Mouse (Mus musculus): Measurements from ENCODE around the gene Hfe.
"Not testable (repeated sequence)": the region's sequence is repeated elsewhere in the genome, so short reads cannot be mapped to it uniquely, and the experiment has no call there.

Hfe gene

GRCm38 (mm10) chr13:23708654-23709053, 2.0 kb downstream of the Hfe start:
- DNase-seq: no peak

GRCm38 (mm10) chr13:23708041-23708440, 2.6 kb downstream of the Hfe start:
- DNase-seq: no peak

GRCm38 (mm10) chr13:23706771-23707170, 3.9 kb downstream of the Hfe start:
- no peak for DNase-seq

- no peak for DNase-seq
Observed at GRCm38 (mm10) chr13:23705751-23706356, 4.8 kb downstream of the Hfe start.

- DNase-seq: not testable (repeated sequence)
Observed at GRCm38 (mm10) chr13:23702801-23703200, 7.9 kb downstream of the Hfe start.

- DNase-seq: no peak
Observed at GRCm38 (mm10) chr13:23702220-23702619, 8.4 kb downstream of the Hfe start.

GRCm38 (mm10) chr13:23700786-23701520, 9.7 kb downstream of the Hfe start:
- peak; percentile 91 for DNase-seq

- DNase-seq: no peak
Observed at GRCm38 (mm10) chr13:23699767-23700166, 10.9 kb downstream of the Hfe start.

GRCm38 (mm10) chr13:23698996-23699395, 11.7 kb downstream of the Hfe start:
- DNase-seq: no peak

GRCm38 (mm10) chr13:23698300-23698693, 12.4 kb downstream of the Hfe start, which contains the start of gene Hist1h4c:
Hist1h4c (minus strand) TSS chr13:23698454.
- DNase-seq: peak; percentile 99

GRCm38 (mm10) chr13:23697491-23698299, 13.0 kb downstream of the Hfe start:
- peak; percentile 71 for DNase-seq

GRCm38 (mm10) chr13:23696061-23696474, 14.6 kb downstream of the Hfe start:
- no peak for DNase-seq

GRCm38 (mm10) chr13:23695514-23695913, 15.1 kb downstream of the Hfe start, which contains the start of gene Hist1h1t:
Hist1h1t (plus strand) TSS chr13:23695814.
- no peak for DNase-seq

GRCm38 (mm10) chr13:23694956-23695355, 15.7 kb downstream of the Hfe start:
- no peak for DNase-seq

GRCm38 (mm10) chr13:23693856-23694440, 16.7 kb downstream of the Hfe start:
- DNase-seq: peak; percentile 92

GRCm38 (mm10) chr13:23689459-23689858, 21.2 kb downstream of the Hfe start:
- no peak for DNase-seq

- no peak for DNase-seq
Observed at GRCm38 (mm10) chr13:23688956-23689355, 21.7 kb downstream of the Hfe start.

- DNase-seq: peak; percentile 68
Observed at GRCm38 (mm10) chr13:23687907-23688306, 22.7 kb downstream of the Hfe start.

- no peak for DNase-seq
Observed at GRCm38 (mm10) chr13:23687181-23687580, 23.5 kb downstream of the Hfe start.

GRCm38 (mm10) chr13:23685966-23686365, 24.7 kb downstream of the Hfe start:
- no peak for DNase-seq

GRCm38 (mm10) chr13:23685121-23685861, 25.4 kb downstream of the Hfe start:
- peak; percentile 52 for DNase-seq

GRCm38 (mm10) chr13:23684295-23684945, 26.2 kb downstream of the Hfe start:
- peak; percentile 83 for DNase-seq

Data from kidney, adult 9 months (tissue).